Comparison of ENCODE assay signal across 1 mouse cellular context in genomic region chr12:21335869-21336268, GRCm38 (mm10).
TF ChIP-seq lines count a peak whose summit lies in the region.

No protein-coding gene starts in this region.

TF ChIP-seq in CH12.LX, 34 proteins besides CTCF, POLR2A, EP300 and RAD21 (continued from another document):
- peak; percentile 71; the same call in 1 of the 2 replicates for TF ChIP-seq JUND (conservative IDR thresholded peaks at IDR 0.05; ENCODE audit: low read depth, low read length)
- peak; percentile 95 for TF ChIP-seq BHLHE40 (IDR thresholded peaks at IDR 0.05; ENCODE audit: low read depth, low read length)
- TF ChIP-seq MYC (IDR thresholded peaks at IDR 0.05; ENCODE audit: low read depth, low read length) = peak; percentile 100
- TF ChIP-seq UBTF (IDR thresholded peaks at IDR 0.05; ENCODE audit: low read depth, low read length) = no peak
- no peak for TF ChIP-seq PAX5 (IDR thresholded peaks at IDR 0.05; ENCODE audit: low read length)
- TF ChIP-seq NELFE (IDR thresholded peaks at IDR 0.05; ENCODE audit: low read depth, low read length) = peak; percentile 54; the same call in 1 of the 2 replicates
- peak; percentile 49; the same call in 1 of the 2 replicates for TF ChIP-seq JUN (IDR thresholded peaks at IDR 0.05; ENCODE audit: insufficient read depth, low read depth, low read length)
- TF ChIP-seq MAZ (IDR thresholded peaks at IDR 0.05; ENCODE audit: low read depth, low read length) = peak; percentile 65; the same call in 1 of the 2 replicates
- peak; percentile 88 for TF ChIP-seq TCF12 (IDR thresholded peaks at IDR 0.05; ENCODE audit: low read depth, low read length)
- peak; percentile 66; the same call in 1 of the 2 replicates for TF ChIP-seq POLR2AphosphoS2 (IDR thresholded peaks at IDR 0.05; ENCODE audit: low read depth, low read length)
- TF ChIP-seq ZC3H11A (IDR thresholded peaks at IDR 0.05; ENCODE audit: low read depth, low read length) = no peak
- TF ChIP-seq MEF2A (IDR thresholded peaks at IDR 0.05; ENCODE audit: borderline replicate concordance, low read depth, low read length) = peak; percentile 85
- 0 out of 2 replicates have a peak, but pooled peaks have one; percentile 18 for TF ChIP-seq TBP (conservative IDR thresholded peaks at IDR 0.05; ENCODE audit: low read depth, low read length)
